Mouse (Mus musculus) ES-Bruce4 (cell line): ENCODE results near the gene Fkbp5.

Source experiments
- CTCF ChIP-seq: IDR thresholded peaks from one replicate; pipeline ENCODE4 v1.8.1; 2011; ENCODE audit warnings: low read depth, low read length
- EP300 ChIP-seq: IDR thresholded peaks from 2 replicates; pipeline ENCODE4 v1.6.1; 2011; ENCODE audit warnings: low read depth, low read length; ENCODE audit not compliant: insufficient read depth
- POLR2A ChIP-seq: IDR thresholded peaks from one replicate; pipeline ENCODE4 v1.8.1; 2011; ENCODE audit warnings: low read length; ENCODE audit not compliant: insufficient read depth

DNA sequence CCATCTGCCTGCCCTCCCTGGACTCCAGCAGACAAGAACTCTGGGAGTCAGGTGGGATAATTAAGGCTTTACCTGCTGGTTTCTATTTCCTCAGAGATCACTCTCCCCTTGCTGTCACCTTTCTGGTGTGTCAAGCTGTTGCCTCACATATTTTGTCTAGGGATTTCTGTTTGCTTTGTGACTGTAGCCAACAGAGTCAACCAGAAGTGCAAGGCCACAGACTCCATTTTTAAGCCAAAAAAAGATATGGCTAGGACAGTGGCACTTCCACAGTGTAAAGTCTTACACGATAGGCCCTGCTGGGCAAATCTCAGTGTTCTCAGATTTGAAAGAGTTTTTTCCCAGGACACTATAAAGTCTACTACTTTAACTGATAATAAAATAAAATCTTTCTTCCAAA, 56.9 kb downstream of the Fkbp5 start:
- TF ChIP-seq CTCF (no peak), EP300 (no peak), POLR2A (no peak)
